Mouse (Mus musculus): ENCODE results near the gene Faf2. TPM values are rescaled to one million over a fixed set of nuclear protein-coding genes. Genes with fewer than 3 reads are reported as not detected.

The Faf2 gene
- polyA plus RNA-seq, 1 experiment from 2014 or later = 83.5 TPM

- DNase-seq (ENCODE audit: low spot score) = peak; percentile 99
- peak overlapping the region; percentile 99 for H3K9ac ChIP-seq (ENCODE audit: low read length)
- peak overlapping the region; percentile 96 for H3K27ac ChIP-seq (ENCODE audit: low read depth, low read length)
- WGBS = under 1% methylated on average over 73 of the region's 82 CpGs
- H3K27me3 ChIP-seq (ENCODE audit: control insufficient read depth, insufficient read depth, low read length) = no peaks in the 10 kb centered on the region
- peak overlapping the region; percentile 95 for H3K4me3 ChIP-seq (ENCODE audit: low read depth, low read length)
- peak; percentile 88 for ATAC-seq (replicated peaks; ENCODE audit: low FRiP score)
- peaks cover 21% of the 10 kb centered on the region for H3K4me1 ChIP-seq (replicated peaks; ENCODE audit: control insufficient read depth, insufficient read depth, low read length)
- H3K9me3 ChIP-seq (ENCODE audit: control insufficient read depth, low read length) = no peaks in the 10 kb centered on the region
- H3K4me2 ChIP-seq (ENCODE audit: low read depth, low read length, severe bottlenecking) = peak overlapping the region; percentile 87
- H3K36me3 ChIP-seq (ENCODE audit: control insufficient read depth, insufficient read depth, low read length) = peaks cover 8% of the 10 kb centered on the region
These were observed 66.2 kb downstream of the Faf2 start for GRCm38 (mm10) chr13:54687575-54688424.

GRCm38 (mm10) chr13:54690151-54690740 lies 68.7 kb downstream of the Faf2 start:
- Histone ChIP-seq H3K27me3 (ENCODE audit: control insufficient read depth, insufficient read depth, low read length) (no peaks in the 10 kb centered on the region), H3K4me1 (replicated peaks; ENCODE audit: control insufficient read depth, insufficient read depth, low read length) (peaks cover 20% of the 10 kb centered on the region), H3K36me3 (ENCODE audit: control insufficient read depth, insufficient read depth, low read length) (no peaks in the 10 kb centered on the region), H3K9me3 (ENCODE audit: control insufficient read depth, low read length) (no peaks in the 10 kb centered on the region), H3K9ac (ENCODE audit: low read length) (no peak overlapping the region), H3K4me3 (ENCODE audit: low read depth, low read length) (no peak overlapping the region), H3K27ac (ENCODE audit: low read depth, low read length) (no peak overlapping the region), H3K4me2 (ENCODE audit: low read depth, low read length, severe bottlenecking) (no peak overlapping the region)
- 96% methylated on average over 8 of the region's 8 CpGs for WGBS
- ATAC-seq (replicated peaks; ENCODE audit: low FRiP score) (no peak), DNase-seq (ENCODE audit: low spot score) (no peak)

GRCm38 (mm10) chr13:54691737-54692136 lies 70.2 kb downstream of the Faf2 start:
- no peak overlapping the region for H3K4me3 ChIP-seq (ENCODE audit: low read depth, low read length)
- H3K4me1 ChIP-seq (replicated peaks; ENCODE audit: control insufficient read depth, insufficient read depth, low read length) = peaks cover 14% of the 10 kb centered on the region
- no peaks in the 10 kb centered on the region for H3K36me3 ChIP-seq (ENCODE audit: control insufficient read depth, insufficient read depth, low read length)
- no peak overlapping the region for H3K9ac ChIP-seq (ENCODE audit: low read length)
- no peaks in the 10 kb centered on the region for H3K9me3 ChIP-seq (ENCODE audit: control insufficient read depth, low read length)
- ATAC-seq (replicated peaks; ENCODE audit: low FRiP score) (no peak), DNase-seq (ENCODE audit: low spot score) (no peak)
- H3K27me3 ChIP-seq (ENCODE audit: control insufficient read depth, insufficient read depth, low read length) = no peaks in the 10 kb centered on the region
- H3K4me2 ChIP-seq (ENCODE audit: low read depth, low read length, severe bottlenecking) = no peak overlapping the region
- H3K27ac ChIP-seq (ENCODE audit: low read depth, low read length) = no peak overlapping the region

GRCm38 (mm10) chr13:54692711-54693557 lies 71.3 kb downstream of the Faf2 start:
- DNase-seq (ENCODE audit: low spot score) (no peak), ATAC-seq (replicated peaks; ENCODE audit: low FRiP score) (no peak)
- Histone ChIP-seq H3K4me3 (ENCODE audit: low read depth, low read length) (peak overlapping the region; percentile 95), H3K4me2 (ENCODE audit: low read depth, low read length, severe bottlenecking) (peak overlapping the region; percentile 95), H3K27me3 (ENCODE audit: control insufficient read depth, insufficient read depth, low read length) (no peaks in the 10 kb centered on the region), H3K4me1 (replicated peaks; ENCODE audit: control insufficient read depth, insufficient read depth, low read length) (peaks cover 14% of the 10 kb centered on the region), H3K27ac (ENCODE audit: low read depth, low read length) (peak overlapping the region; percentile 91), H3K36me3 (ENCODE audit: control insufficient read depth, insufficient read depth, low read length) (no peaks in the 10 kb centered on the region), H3K9me3 (ENCODE audit: control insufficient read depth, low read length) (no peaks in the 10 kb centered on the region), H3K9ac (ENCODE audit: low read length) (peak overlapping the region; percentile 95)
- WGBS = 16% methylated on average over 21 of the region's 21 CpGs

- H3K4me1 ChIP-seq (replicated peaks; ENCODE audit: control insufficient read depth, insufficient read depth, low read length) = peaks cover 14% of the 10 kb centered on the region
- peak within 1 kb of the TSS; percentile 95 for H3K4me2 ChIP-seq (ENCODE audit: low read depth, low read length, severe bottlenecking)
- peak; percentile 100 for DNase-seq (ENCODE audit: low spot score)
- peak; percentile 97 for ATAC-seq (replicated peaks; ENCODE audit: low FRiP score)
- under 1% methylated on average over 82 of the region's 92 CpGs for WGBS
- no peaks in the 10 kb centered on the region for H3K27me3 ChIP-seq (ENCODE audit: control insufficient read depth, insufficient read depth, low read length)
- H3K9me3 ChIP-seq (ENCODE audit: control insufficient read depth, low read length) = no peaks in the 10 kb centered on the region
- peak within 1 kb of the TSS; percentile 95 for H3K9ac ChIP-seq (ENCODE audit: low read length)
- H3K36me3 ChIP-seq (ENCODE audit: control insufficient read depth, insufficient read depth, low read length) = no peaks in the 10 kb centered on the region
- H3K27ac ChIP-seq (ENCODE audit: low read depth, low read length) = peak within 1 kb of the TSS; percentile 91
- H3K4me3 ChIP-seq (ENCODE audit: low read depth, low read length) = peak within 1 kb of the TSS; percentile 95
These were observed 72.2 kb downstream of the Faf2 start, which contains the start of gene Rnf44 for GRCm38 (mm10) chr13:54693558-54694347. Rnf44 (minus strand) TSS chr13:54693907.

GRCm38 (mm10) chr13:54694348-54695060 lies 72.9 kb downstream of the Faf2 start:
- Histone ChIP-seq H3K4me1 (replicated peaks; ENCODE audit: control insufficient read depth, insufficient read depth, low read length) (peaks cover 14% of the 10 kb centered on the region), H3K4me2 (ENCODE audit: low read depth, low read length, severe bottlenecking) (peak overlapping the region; percentile 59), H3K9me3 (ENCODE audit: control insufficient read depth, low read length) (no peaks in the 10 kb centered on the region), H3K9ac (ENCODE audit: low read length) (peak overlapping the region; percentile 70), H3K27me3 (ENCODE audit: control insufficient read depth, insufficient read depth, low read length) (no peaks in the 10 kb centered on the region), H3K4me3 (ENCODE audit: low read depth, low read length) (peak overlapping the region; percentile 95), H3K27ac (ENCODE audit: low read depth, low read length) (peak overlapping the region; percentile 91), H3K36me3 (ENCODE audit: control insufficient read depth, insufficient read depth, low read length) (no peaks in the 10 kb centered on the region)
- no peak for DNase-seq (ENCODE audit: low spot score)
- WGBS = 17% methylated on average over 26 of the region's 26 CpGs
- ATAC-seq (replicated peaks; ENCODE audit: low FRiP score) = peak; percentile 82

GRCm38 (mm10) chr13:54695479-54696230 lies 74.1 kb downstream of the Faf2 start:
- Histone ChIP-seq H3K4me1 (replicated peaks; ENCODE audit: control insufficient read depth, insufficient read depth, low read length) (peaks cover 14% of the 10 kb centered on the region), H3K9me3 (ENCODE audit: control insufficient read depth, low read length) (no peaks in the 10 kb centered on the region), H3K4me2 (ENCODE audit: low read depth, low read length, severe bottlenecking) (no peak overlapping the region), H3K9ac (ENCODE audit: low read length) (no peak overlapping the region), H3K27me3 (ENCODE audit: control insufficient read depth, insufficient read depth, low read length) (no peaks in the 10 kb centered on the region), H3K36me3 (ENCODE audit: control insufficient read depth, insufficient read depth, low read length) (no peaks in the 10 kb centered on the region), H3K4me3 (ENCODE audit: low read depth, low read length) (no peak overlapping the region), H3K27ac (ENCODE audit: low read depth, low read length) (no peak overlapping the region)
- DNase-seq (ENCODE audit: low spot score) (no peak), ATAC-seq (replicated peaks; ENCODE audit: low FRiP score) (no peak)
- 87% methylated on average over 11 of the region's 11 CpGs for WGBS
